Mouse (Mus musculus): Measurements from ENCODE around the gene Chtf18.

Chtf18 gene

GRCm38 (mm10) chr17:25735246-25735645, 8.0 kb upstream of the Chtf18 start:
- no peak for DNase-seq (ENCODE audit: low spot score)

- peak; percentile 50 for DNase-seq (ENCODE audit: low spot score)
Measured at GRCm38 (mm10) chr17:25732082-25732481, 4.9 kb upstream of the Chtf18 start.

- DNase-seq (ENCODE audit: low spot score): no peak
Measured at GRCm38 (mm10) chr17:25728009-25728270, 721 bp upstream of the Chtf18 start.

GRCm38 (mm10) chr17:25725264-25725663, 2.0 kb downstream of the Chtf18 start:
- DNase-seq (ENCODE audit: low spot score): no peak

- DNase-seq (ENCODE audit: low spot score): no peak
Measured at GRCm38 (mm10) chr17:25723919-25724318, 3.3 kb downstream of the Chtf18 start.

GRCm38 (mm10) chr17:25723470-25723869, 3.7 kb downstream of the Chtf18 start:
- no peak for DNase-seq (ENCODE audit: low spot score)

- no peak for DNase-seq (ENCODE audit: low spot score)
Measured at GRCm38 (mm10) chr17:25721476-25721875, 5.7 kb downstream of the Chtf18 start.

GRCm38 (mm10) chr17:25717691-25718090, 9.5 kb downstream of the Chtf18 start:
- DNase-seq (ENCODE audit: low spot score): no peak

GRCm38 (mm10) chr17:25716711-25717637, 10.2 kb downstream of the Chtf18 start, which contains the start of gene Gng13:
Gene Gng13, plus strand, starts transcription at chr17:25717171.
- no peak for DNase-seq (ENCODE audit: low spot score)

- no peak for DNase-seq (ENCODE audit: low spot score)
Measured at GRCm38 (mm10) chr17:25716130-25716529, 11.1 kb downstream of the Chtf18 start.

GRCm38 (mm10) chr17:25715627-25716026, 11.6 kb downstream of the Chtf18 start:
- no peak for DNase-seq (ENCODE audit: low spot score)

- DNase-seq (ENCODE audit: low spot score): no peak
Measured at GRCm38 (mm10) chr17:25711136-25711535, 16.1 kb downstream of the Chtf18 start.

GRCm38 (mm10) chr17:25709994-25710393, 17.2 kb downstream of the Chtf18 start:
- no peak for DNase-seq (ENCODE audit: low spot score)

GRCm38 (mm10) chr17:25700863-25701496, 26.2 kb downstream of the Chtf18 start:
- no peak for DNase-seq (ENCODE audit: low spot score)

GRCm38 (mm10) chr17:25698446-25698845, 28.8 kb downstream of the Chtf18 start:
- DNase-seq (ENCODE audit: low spot score): no peak

- no peak for DNase-seq (ENCODE audit: low spot score)
Measured at GRCm38 (mm10) chr17:25696263-25696662, 31.0 kb downstream of the Chtf18 start.

GRCm38 (mm10) chr17:25688922-25689321, 38.3 kb downstream of the Chtf18 start:
- no peak for DNase-seq (ENCODE audit: low spot score)

GRCm38 (mm10) chr17:25686323-25686722, 40.9 kb downstream of the Chtf18 start:
- DNase-seq (ENCODE audit: low spot score): no peak

- DNase-seq (ENCODE audit: low spot score): no peak
Measured at GRCm38 (mm10) chr17:25681636-25682035, 45.6 kb downstream of the Chtf18 start.

- DNase-seq (ENCODE audit: low spot score): no peak
Measured at GRCm38 (mm10) chr17:25679818-25680217, 47.4 kb downstream of the Chtf18 start.

- DNase-seq (ENCODE audit: low spot score): no peak
Measured at GRCm38 (mm10) chr17:25677969-25678368, 49.2 kb downstream of the Chtf18 start.

- no peak for DNase-seq (ENCODE audit: low spot score)
Measured at GRCm38 (mm10) chr17:25672982-25673381, 54.2 kb downstream of the Chtf18 start.
